Mouse (Mus musculus) thymus, adult 2 months (tissue): Measurements from ENCODE around the gene Serbp1.

Source experiments
- CTCF ChIP-seq: fragments of 200-500 bp; IDR thresholded peaks from 2 replicates; pipeline ENCODE4 v1.5.1; 2012; ENCODE audit warnings: mild to moderate bottlenecking, control low read depth, low read length, moderate library complexity, borderline replicate concordance; ENCODE audit not compliant: control insufficient read depth, poor library complexity, insufficient read depth; ENCODE audit errors: extremely low read depth
- POLR2A ChIP-seq: fragments of 200-500 bp; IDR thresholded peaks from 2 replicates; pipeline ENCODE4 v1.6.1; 2012; ENCODE audit warnings: mild to moderate bottlenecking, low read length, control low read depth, moderate library complexity; ENCODE audit not compliant: control insufficient read depth, poor library complexity, insufficient read depth; ENCODE audit errors: extremely low read depth

DNA sequence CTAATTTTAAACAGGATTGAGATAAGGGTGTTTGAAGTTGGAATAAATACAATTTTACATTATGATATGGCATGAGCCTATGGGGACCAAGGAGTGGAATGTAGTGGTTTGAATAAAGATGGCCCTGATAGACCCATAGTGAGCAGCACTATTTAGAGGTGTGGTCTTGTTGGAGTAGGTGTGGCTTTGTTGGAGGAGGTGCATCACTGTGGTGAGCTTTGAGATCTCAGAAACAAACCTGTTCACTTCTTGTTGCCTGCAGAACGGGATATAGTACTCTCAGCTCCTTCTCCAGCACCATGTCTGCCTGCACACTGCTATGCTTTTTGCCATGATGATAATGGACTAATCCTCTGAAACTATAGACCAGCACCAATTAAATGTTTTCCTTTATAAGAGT, 20.1 kb upstream of the Serbp1 start:
- TF ChIP-seq CTCF (no peak), POLR2A (no peak)
